Mouse (Mus musculus): ENCODE measurements at regions not wholly inside any gene's neighbourhood (a gene's known extent, or its start where the extent isn't known, plus 50 kb on each side); places are given as distances from the start of the nearest gene placed in this dataset.
A peak's percentile ranks its signal among the peaks of the same experiment; 100 is the strongest.

GRCm38 (mm10) chr2:46445306-46445705 lies 1328.1 kb upstream of the Zeb2 start:
- TF ChIP-seq CTCF (IDR thresholded peaks at IDR 0.05; ENCODE audit: low read depth) = 0 out of 2 replicates have a peak, but pooled peaks have one; percentile 9
- TF ChIP-seq EP300 (IDR thresholded peaks at IDR 0.05; ENCODE audit: low read depth) = no peak
- Histone ChIP-seq H3K9ac (replicated peaks; ENCODE audit: low read depth, low read length) (no peak overlapping the region), H3K4me1 (ENCODE audit: control insufficient read depth, insufficient read depth) (peaks cover 12% of the 10 kb centered on the region), H3K27ac (ENCODE audit: low read depth) (no peak overlapping the region), H3K27me3 (ENCODE audit: control insufficient read depth, insufficient read depth, low read length) (no peaks in the 10 kb centered on the region), H3K4me3 (ENCODE audit: low read depth, low read length) (no peak overlapping the region), H3K4me2 (ENCODE audit: low read depth, low read length) (no peak overlapping the region), H3K9me3 (replicated peaks; ENCODE audit: control insufficient read depth, low read length) (no peaks in the 10 kb centered on the region), H3K36me3 (replicated peaks; ENCODE audit: control insufficient read depth, insufficient read depth, low read length) (no peaks in the 10 kb centered on the region)
- WGBS = 46% methylated on average over 3 of the region's 3 CpGs
- DNase-seq (ENCODE audit: low spot score) (no peak), ATAC-seq (ENCODE audit: insufficient read depth, low read depth) (no peak)

GRCm38 (mm10) chr2:46443686-46444180 lies 1326.5 kb upstream of the Zeb2 start:
- H3K27me3 ChIP-seq (ENCODE audit: control insufficient read depth, insufficient read depth, low read length) = no peaks in the 10 kb centered on the region
- H3K27ac ChIP-seq (ENCODE audit: low read depth) = peak overlapping the region; percentile 65
- no peaks in the 10 kb centered on the region for H3K9me3 ChIP-seq (replicated peaks; ENCODE audit: control insufficient read depth, low read length)
- ATAC-seq (ENCODE audit: insufficient read depth, low read depth) (peak; percentile 69), DNase-seq (ENCODE audit: low spot score) (peak; percentile 87)
- no peak overlapping the region for H3K4me3 ChIP-seq (ENCODE audit: low read depth, low read length)
- H3K9ac ChIP-seq (replicated peaks; ENCODE audit: low read depth, low read length) = no peak overlapping the region
- no peaks in the 10 kb centered on the region for H3K36me3 ChIP-seq (replicated peaks; ENCODE audit: control insufficient read depth, insufficient read depth, low read length)
- peaks cover 12% of the 10 kb centered on the region for H3K4me1 ChIP-seq (ENCODE audit: control insufficient read depth, insufficient read depth)
- H3K4me2 ChIP-seq (ENCODE audit: low read depth, low read length) = peak overlapping the region; percentile 32
- TF ChIP-seq EP300 (IDR thresholded peaks at IDR 0.05; ENCODE audit: low read depth) (no peak), CTCF (IDR thresholded peaks at IDR 0.05; ENCODE audit: low read depth) (peak; percentile 64)
- 13% methylated on average over 5 of the region's 5 CpGs for WGBS

GRCm38 (mm10) chr2:46443061-46443685 lies 1326.0 kb upstream of the Zeb2 start:
- Histone ChIP-seq H3K27me3 (ENCODE audit: control insufficient read depth, insufficient read depth, low read length) (no peaks in the 10 kb centered on the region), H3K4me2 (ENCODE audit: low read depth, low read length) (peak overlapping the region; percentile 32), H3K36me3 (replicated peaks; ENCODE audit: control insufficient read depth, insufficient read depth, low read length) (no peaks in the 10 kb centered on the region), H3K9me3 (replicated peaks; ENCODE audit: control insufficient read depth, low read length) (no peaks in the 10 kb centered on the region), H3K27ac (ENCODE audit: low read depth) (peak overlapping the region; percentile 65), H3K4me3 (ENCODE audit: low read depth, low read length) (no peak overlapping the region), H3K4me1 (ENCODE audit: control insufficient read depth, insufficient read depth) (peaks cover 12% of the 10 kb centered on the region), H3K9ac (replicated peaks; ENCODE audit: low read depth, low read length) (no peak overlapping the region)
- DNase-seq (ENCODE audit: low spot score) = peak; percentile 42
- TF ChIP-seq EP300 (IDR thresholded peaks at IDR 0.05; ENCODE audit: low read depth) = no peak
- TF ChIP-seq CTCF (IDR thresholded peaks at IDR 0.05; ENCODE audit: low read depth) = no peak
- peak; percentile 63 for ATAC-seq (ENCODE audit: insufficient read depth, low read depth)
- WGBS = 18% methylated on average over 6 of the region's 6 CpGs

- Histone ChIP-seq H3K9me3 (replicated peaks; ENCODE audit: control insufficient read depth, low read length) (no peaks in the 10 kb centered on the region), H3K27me3 (ENCODE audit: control insufficient read depth, insufficient read depth, low read length) (no peaks in the 10 kb centered on the region), H3K36me3 (replicated peaks; ENCODE audit: control insufficient read depth, insufficient read depth, low read length) (no peaks in the 10 kb centered on the region), H3K27ac (ENCODE audit: low read depth) (peak overlapping the region; percentile 65), H3K9ac (replicated peaks; ENCODE audit: low read depth, low read length) (no peak overlapping the region), H3K4me1 (ENCODE audit: control insufficient read depth, insufficient read depth) (peaks cover 12% of the 10 kb centered on the region), H3K4me2 (ENCODE audit: low read depth, low read length) (no peak overlapping the region), H3K4me3 (ENCODE audit: low read depth, low read length) (no peak overlapping the region)
- WGBS = 61% methylated on average over 6 of the region's 6 CpGs
- ATAC-seq (ENCODE audit: insufficient read depth, low read depth) (no peak), DNase-seq (ENCODE audit: low spot score) (no peak)
- no peak for TF ChIP-seq EP300 (IDR thresholded peaks at IDR 0.05; ENCODE audit: low read depth)
- TF ChIP-seq CTCF (IDR thresholded peaks at IDR 0.05; ENCODE audit: low read depth) = no peak
Measured at GRCm38 (mm10) chr2:46442576-46442975, 1325.4 kb upstream of the Zeb2 start.

GRCm38 (mm10) chr2:46441927-46442326 lies 1324.7 kb upstream of the Zeb2 start:
- no peak for TF ChIP-seq CTCF (IDR thresholded peaks at IDR 0.05; ENCODE audit: low read depth)
- TF ChIP-seq EP300 (IDR thresholded peaks at IDR 0.05; ENCODE audit: low read depth) = no peak
- Histone ChIP-seq H3K9ac (replicated peaks; ENCODE audit: low read depth, low read length) (no peak overlapping the region), H3K36me3 (replicated peaks; ENCODE audit: control insufficient read depth, insufficient read depth, low read length) (no peaks in the 10 kb centered on the region), H3K4me3 (ENCODE audit: low read depth, low read length) (no peak overlapping the region), H3K4me2 (ENCODE audit: low read depth, low read length) (no peak overlapping the region), H3K27me3 (ENCODE audit: control insufficient read depth, insufficient read depth, low read length) (no peaks in the 10 kb centered on the region), H3K4me1 (ENCODE audit: control insufficient read depth, insufficient read depth) (peaks cover 12% of the 10 kb centered on the region), H3K27ac (ENCODE audit: low read depth) (no peak overlapping the region), H3K9me3 (replicated peaks; ENCODE audit: control insufficient read depth, low read length) (no peaks in the 10 kb centered on the region)
- ATAC-seq (ENCODE audit: insufficient read depth, low read depth) (no peak), DNase-seq (ENCODE audit: low spot score) (no peak)
- WGBS = 86% methylated on average over 8 of the region's 8 CpGs

- Histone ChIP-seq H3K4me3 (ENCODE audit: low read depth, low read length) (no peak overlapping the region), H3K9me3 (replicated peaks; ENCODE audit: control insufficient read depth, low read length) (no peaks in the 10 kb centered on the region), H3K27ac (ENCODE audit: low read depth) (no peak overlapping the region), H3K4me1 (ENCODE audit: control insufficient read depth, insufficient read depth) (peaks cover 12% of the 10 kb centered on the region), H3K4me2 (ENCODE audit: low read depth, low read length) (no peak overlapping the region), H3K9ac (replicated peaks; ENCODE audit: low read depth, low read length) (no peak overlapping the region), H3K36me3 (replicated peaks; ENCODE audit: control insufficient read depth, insufficient read depth, low read length) (no peaks in the 10 kb centered on the region), H3K27me3 (ENCODE audit: control insufficient read depth, insufficient read depth, low read length) (no peaks in the 10 kb centered on the region)
- TF ChIP-seq EP300 (IDR thresholded peaks at IDR 0.05; ENCODE audit: low read depth) = no peak
- no peak for TF ChIP-seq CTCF (IDR thresholded peaks at IDR 0.05; ENCODE audit: low read depth)
- ATAC-seq (ENCODE audit: insufficient read depth, low read depth) (no peak), DNase-seq (ENCODE audit: low spot score) (no peak)
- WGBS = 83% methylated on average over 5 of the region's 5 CpGs
Measured at GRCm38 (mm10) chr2:46441348-46441747, 1324.2 kb upstream of the Zeb2 start.
